Mouse (Mus musculus) embryonic facial prominence, embryonic 13.5 days (tissue): ENCODE data around the gene Kif20b. TPM values are rescaled to one million over a fixed set of nuclear protein-coding genes. Genes with fewer than 3 reads are reported as not detected.

Experiments used
- ATAC-seq: fragments of 200-750 bp; cut with Nextera tagmentation; 2 replicates; pipeline ENCODE4 v1.8.0; 2017; ENCODE audit warnings: low read depth; ENCODE audit not compliant: insufficient number of reproducible peaks, insufficient read depth, low FRiP score, low TSS enrichment
- H3K27ac ChIP-seq: fragments of 300-500 bp; sonication (generic); 2 replicates; pipeline ENCODE4 v1.5.1; 2015; ENCODE audit warnings: moderate library complexity, mild to moderate bottlenecking, inconsistent platforms
- H3K27me3 ChIP-seq: fragments of 300-500 bp; sonication (generic); 2 replicates; pipeline ENCODE4 v1.6.1; 2015; ENCODE audit warnings: mild to moderate bottlenecking, inconsistent platforms
- H3K36me3 ChIP-seq: fragments of 300-500 bp; sonication (generic); 2 replicates; pipeline ENCODE4 v1.6.1; 2015; ENCODE audit warnings: mild to moderate bottlenecking, inconsistent platforms
- H3K4me1 ChIP-seq: fragments of 300-500 bp; sonication (generic); 2 replicates; pipeline ENCODE4 v1.6.1; 2015; ENCODE audit warnings: inconsistent platforms
- H3K4me2 ChIP-seq: fragments of 300-500 bp; sonication (generic); 2 replicates; pipeline ENCODE4 v1.6.1; 2015; ENCODE audit warnings: moderate library complexity, mild to moderate bottlenecking, inconsistent platforms
- H3K4me3 ChIP-seq: fragments of 300-500 bp; sonication (generic); 2 replicates; pipeline ENCODE4 v1.5.1; 2015; ENCODE audit warnings: mild to moderate bottlenecking, inconsistent platforms
- H3K9ac ChIP-seq: fragments of 300-500 bp; sonication (generic); 2 replicates; pipeline ENCODE4 v1.6.1; 2015; ENCODE audit warnings: mild to moderate bottlenecking, inconsistent platforms
- H3K9me3 ChIP-seq: fragments of 300-500 bp; sonication (generic); 2 replicates; pipeline ENCODE4 v1.6.1; 2016; ENCODE audit warnings: inconsistent platforms
- WGBS: fragments of 180-500 bp; shearing (Covaris S2); methylation state at CpG from one replicate; pipeline ENCODE4 v1.1.7; 2015; ENCODE audit warnings: mixed read lengths; 5-methylcytosine and 5-hydroxymethylcytosine counted together
- polyA plus RNA-seq: library from polyadenylated mRNA; unstranded; fragments of >200 nt; fragmentation: Nextera tagmentation; extraction: Ambion mirVana; gene quantifications from 2 replicates; pipeline ENCODE4 v1.2.1, GENCODE M21; 2015

The Kif20b gene
- polyA plus RNA-seq, 1 experiment from 2014 or later = 78.7 TPM

DNA sequence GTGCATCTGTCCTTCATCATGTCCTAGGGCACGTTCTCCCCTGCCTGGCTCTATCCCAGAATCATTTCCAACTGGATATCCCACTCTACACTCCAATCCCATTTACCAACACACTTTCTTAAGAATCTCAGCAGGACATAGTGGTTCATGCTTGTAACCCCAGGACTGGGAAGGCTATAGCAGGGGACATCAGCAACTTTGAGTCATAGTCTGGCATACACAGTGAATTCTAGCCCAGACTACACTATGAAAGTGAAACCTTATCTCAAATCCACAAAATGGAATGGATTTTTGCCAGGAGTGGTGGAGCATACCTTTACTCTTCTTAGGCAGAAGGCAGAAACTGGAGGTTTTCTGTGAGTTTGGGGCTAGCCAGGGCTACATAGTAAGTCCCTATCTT lies 30.6 kb upstream of the Kif20b start:
- no peak for ATAC-seq
- Histone ChIP-seq H3K4me2 (no peak overlapping the region), H3K4me1 (no peaks in the 10 kb centered on the region), H3K27me3 (no peaks in the 10 kb centered on the region), H3K27ac (no peak overlapping the region), H3K36me3 (no peaks in the 10 kb centered on the region), H3K4me3 (no peak overlapping the region), H3K9ac (no peak overlapping the region), H3K9me3 (no peaks in the 10 kb centered on the region)
- WGBS = 83% methylated on average over 1 of the region's 1 CpGs

DNA sequence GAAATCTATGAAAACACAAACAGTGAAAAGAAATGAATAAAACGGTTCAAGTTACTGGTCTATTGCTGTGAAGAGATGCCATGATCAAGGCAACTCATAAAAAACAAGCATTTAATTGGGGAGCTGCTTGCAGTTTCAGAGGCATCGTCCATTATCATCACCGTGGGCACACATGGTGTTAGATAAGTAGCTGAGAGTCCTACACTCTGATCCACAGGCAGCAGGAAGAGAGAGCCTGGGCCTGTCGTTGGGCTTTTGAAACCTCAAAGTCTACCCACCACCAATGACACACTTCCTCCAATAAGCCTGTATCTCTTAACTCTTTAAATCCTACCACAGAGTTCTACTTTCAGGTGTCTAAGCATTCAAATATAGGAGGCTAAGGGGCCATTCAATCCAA lies 27.1 kb upstream of the Kif20b start:
- H3K9ac ChIP-seq = no peak overlapping the region
- 82% methylated on average over 4 of the region's 4 CpGs for WGBS
- H3K27me3 ChIP-seq = no peaks in the 10 kb centered on the region
- no peaks in the 10 kb centered on the region for H3K4me1 ChIP-seq
- H3K36me3 ChIP-seq = no peaks in the 10 kb centered on the region
- H3K4me3 ChIP-seq = no peak overlapping the region
- no peak overlapping the region for H3K27ac ChIP-seq
- no peak overlapping the region for H3K4me2 ChIP-seq
- H3K9me3 ChIP-seq = no peaks in the 10 kb centered on the region
- no peak for ATAC-seq

DNA sequence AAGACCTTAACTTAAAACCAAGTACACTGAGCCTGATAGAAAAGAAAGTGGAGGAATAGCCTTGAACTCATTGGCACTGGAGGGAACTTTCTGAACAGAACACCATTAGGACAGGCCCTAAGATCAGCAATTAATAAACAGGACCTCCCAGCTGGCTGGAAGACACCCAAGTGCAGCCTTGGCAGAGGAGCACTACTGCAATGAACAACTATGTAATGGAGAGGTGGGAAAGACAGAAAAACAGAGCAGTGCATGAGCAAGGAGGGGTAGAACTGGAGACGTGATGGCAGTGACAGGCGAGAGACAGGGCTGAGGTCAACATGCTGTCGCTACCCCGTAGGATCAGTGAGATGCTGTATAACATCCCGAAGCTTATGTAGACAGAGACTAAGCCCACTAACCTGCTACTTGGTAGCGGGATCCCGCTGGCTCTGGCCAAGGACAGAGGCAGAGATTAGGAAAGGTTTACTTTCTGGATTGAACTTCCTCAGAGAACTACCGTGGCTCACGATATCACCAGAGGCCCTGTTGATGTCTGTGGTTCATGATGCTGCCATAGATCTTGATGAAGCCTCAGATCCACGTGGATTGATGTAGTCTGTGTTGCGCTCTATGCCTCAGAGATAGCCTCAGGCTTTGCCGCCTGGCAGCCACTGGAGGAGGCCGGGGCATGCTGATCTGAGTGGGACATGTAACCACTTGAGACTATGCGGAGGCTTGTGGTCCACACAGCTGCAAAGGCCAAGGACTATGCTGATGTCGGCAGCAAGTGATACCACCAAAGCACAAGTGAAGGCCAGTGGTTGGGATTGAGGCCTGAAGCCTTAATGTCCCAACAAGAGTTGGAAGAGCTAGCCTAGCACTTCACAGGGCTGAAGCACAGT lies 24.8 kb upstream of the Kif20b start:
- Histone ChIP-seq H3K9me3 (no peaks in the 10 kb centered on the region), H3K36me3 (no peaks in the 10 kb centered on the region), H3K4me3 (no peak overlapping the region), H3K9ac (no peak overlapping the region), H3K27ac (no peak overlapping the region), H3K27me3 (no peaks in the 10 kb centered on the region), H3K4me2 (no peak overlapping the region), H3K4me1 (no peaks in the 10 kb centered on the region)
- no peak for ATAC-seq
- WGBS = 86% methylated on average over 15 of the region's 15 CpGs

DNA sequence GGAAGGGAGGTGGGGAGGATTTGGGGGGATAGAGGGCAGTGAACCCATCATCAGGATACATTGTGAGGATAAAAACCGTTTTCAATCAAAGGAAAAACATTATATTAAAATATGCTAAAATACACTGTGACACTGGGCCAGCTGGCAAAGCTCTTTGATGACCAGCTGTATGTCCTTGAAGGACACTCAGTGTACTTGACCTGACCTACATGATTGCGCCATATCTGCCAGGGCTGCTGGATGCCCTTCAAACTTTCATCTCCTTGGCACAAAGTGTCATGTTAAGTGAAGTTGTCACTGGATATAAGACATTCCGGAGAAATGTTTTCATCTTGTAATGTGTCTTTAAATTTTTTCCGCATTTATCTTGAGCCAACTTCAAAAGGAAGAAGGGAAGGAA lies 23.2 kb upstream of the Kif20b start:
- Histone ChIP-seq H3K9me3 (no peaks in the 10 kb centered on the region), H3K4me3 (no peak overlapping the region), H3K27me3 (no peaks in the 10 kb centered on the region), H3K27ac (no peak overlapping the region), H3K9ac (no peak overlapping the region), H3K36me3 (no peaks in the 10 kb centered on the region), H3K4me2 (no peak overlapping the region), H3K4me1 (no peaks in the 10 kb centered on the region)
- 87% methylated on average over 4 of the region's 4 CpGs for WGBS
- no peak for ATAC-seq

DNA sequence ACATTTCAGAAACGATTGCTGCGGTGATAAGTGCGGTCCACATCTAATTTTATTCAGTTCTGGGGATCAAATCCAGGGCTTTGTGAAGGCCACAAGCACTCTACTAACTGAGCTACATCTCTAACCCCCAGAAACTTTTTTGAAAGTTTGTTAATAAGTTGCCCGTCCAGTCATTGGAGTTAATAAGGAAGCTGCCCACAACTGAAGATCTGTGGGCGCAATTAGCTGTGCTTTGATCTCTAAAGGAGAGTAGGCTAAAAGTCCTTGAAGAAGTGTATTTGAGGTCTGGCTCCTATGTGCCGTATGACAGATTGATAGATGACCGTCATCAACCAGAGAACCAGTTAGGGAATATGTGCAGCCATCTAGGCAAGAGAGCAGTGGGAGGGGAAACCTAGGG lies 20.9 kb upstream of the Kif20b start:
- Histone ChIP-seq H3K4me1 (no peaks in the 10 kb centered on the region), H3K4me2 (no peak overlapping the region), H3K27ac (no peak overlapping the region), H3K9me3 (no peaks in the 10 kb centered on the region), H3K36me3 (no peaks in the 10 kb centered on the region), H3K9ac (no peak overlapping the region), H3K27me3 (no peaks in the 10 kb centered on the region), H3K4me3 (no peak overlapping the region)
- WGBS = 91% methylated on average over 7 of the region's 7 CpGs
- no peak for ATAC-seq

DNA sequence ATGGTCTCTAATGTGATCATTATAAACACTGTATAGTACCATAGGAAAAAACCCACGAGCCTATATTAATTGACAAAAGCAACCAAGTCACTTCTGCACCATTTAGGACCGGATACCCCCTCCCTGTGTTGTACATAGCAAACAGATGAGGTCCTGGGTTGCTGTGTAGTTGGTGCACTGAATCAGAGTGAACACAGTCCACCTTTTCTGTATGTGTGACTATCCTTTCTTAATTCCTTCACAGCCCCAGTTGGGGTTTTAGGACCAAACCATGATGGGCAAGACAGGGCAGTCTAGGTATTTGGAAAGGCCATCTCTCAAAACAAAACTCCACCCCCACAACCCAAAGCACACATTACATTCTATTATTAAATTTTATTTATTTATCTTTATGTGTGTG lies 20.4 kb upstream of the Kif20b start:
- no peak overlapping the region for H3K4me2 ChIP-seq
- H3K27ac ChIP-seq = no peak overlapping the region
- H3K9ac ChIP-seq = no peak overlapping the region
- H3K36me3 ChIP-seq = no peaks in the 10 kb centered on the region
- 82% methylated on average over 2 of the region's 2 CpGs for WGBS
- no peaks in the 10 kb centered on the region for H3K27me3 ChIP-seq
- no peaks in the 10 kb centered on the region for H3K9me3 ChIP-seq
- ATAC-seq = no peak
- H3K4me1 ChIP-seq = no peaks in the 10 kb centered on the region
- H3K4me3 ChIP-seq = no peak overlapping the region

DNA sequence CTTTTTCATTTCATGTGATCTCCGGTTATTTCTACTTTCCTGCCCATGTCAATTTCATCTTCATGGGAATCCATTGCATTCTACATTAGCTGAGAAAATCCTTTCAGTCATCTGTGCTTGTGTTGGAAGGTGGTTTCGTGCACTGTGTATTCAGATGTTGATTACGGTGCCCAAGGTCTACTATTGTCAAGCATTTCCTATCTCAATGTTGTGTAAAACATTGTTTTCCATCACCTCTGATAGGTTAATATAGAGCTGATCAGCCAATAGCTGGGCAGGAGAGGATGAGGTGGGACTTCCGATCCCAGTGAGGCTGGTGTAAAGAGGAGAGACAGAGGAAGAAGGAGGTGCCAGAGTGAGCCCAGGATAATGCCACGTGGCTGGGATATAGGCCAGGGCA lies 18.1 kb upstream of the Kif20b start:
- 81% methylated on average over 5 of the region's 5 CpGs for WGBS
- no peaks in the 10 kb centered on the region for H3K9me3 ChIP-seq
- no peaks in the 10 kb centered on the region for H3K36me3 ChIP-seq
- H3K27ac ChIP-seq = no peak overlapping the region
- H3K9ac ChIP-seq = no peak overlapping the region
- no peaks in the 10 kb centered on the region for H3K27me3 ChIP-seq
- H3K4me2 ChIP-seq = no peak overlapping the region
- ATAC-seq = no peak
- H3K4me3 ChIP-seq = no peak overlapping the region
- no peaks in the 10 kb centered on the region for H3K4me1 ChIP-seq

DNA sequence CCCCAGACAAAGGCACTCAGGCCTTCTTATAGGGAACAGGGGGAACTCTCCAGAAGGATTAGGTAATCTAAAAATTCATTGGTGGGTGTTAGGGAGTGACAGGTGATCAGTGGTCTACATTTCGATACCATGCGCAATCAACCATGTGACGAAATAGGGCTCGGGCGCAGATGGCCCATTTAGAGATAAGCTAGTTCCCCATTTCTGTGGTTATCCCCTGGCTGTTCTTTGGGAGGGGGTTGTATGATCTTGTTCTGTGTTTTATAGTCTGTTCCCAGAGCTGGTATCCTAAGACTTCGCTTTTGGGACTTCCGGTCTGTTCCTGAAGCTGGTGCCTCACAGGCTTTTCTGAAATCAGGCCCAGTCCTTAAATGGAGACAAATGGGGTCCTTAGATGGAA lies 16.7 kb upstream of the Kif20b start:
- Histone ChIP-seq H3K4me1 (no peaks in the 10 kb centered on the region), H3K4me3 (no peak overlapping the region), H3K36me3 (no peaks in the 10 kb centered on the region), H3K4me2 (no peak overlapping the region), H3K9me3 (no peaks in the 10 kb centered on the region), H3K9ac (no peak overlapping the region), H3K27ac (no peak overlapping the region), H3K27me3 (no peaks in the 10 kb centered on the region)
- ATAC-seq = no peak
- 96% methylated on average over 7 of the region's 7 CpGs for WGBS

DNA sequence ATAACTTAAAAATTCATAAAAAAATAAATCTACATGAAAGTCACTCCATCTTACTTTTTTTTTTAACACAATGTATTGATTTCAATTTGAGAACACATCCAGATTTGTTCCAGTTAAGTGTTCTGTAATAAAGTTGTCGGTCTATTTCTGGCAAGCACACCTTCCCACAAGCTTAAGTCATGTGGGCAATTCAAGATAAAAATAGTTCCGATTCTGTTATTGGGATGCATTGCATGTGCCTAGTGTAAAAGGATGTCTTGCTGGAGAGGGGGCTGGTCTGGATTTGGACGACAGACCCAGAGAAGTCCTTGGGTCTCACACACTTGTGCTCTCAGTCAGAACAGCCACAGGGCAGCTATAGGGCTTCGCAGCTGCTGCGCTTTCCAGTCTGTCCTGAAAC lies 15.4 kb upstream of the Kif20b start:
- 82% methylated on average over 5 of the region's 5 CpGs for WGBS
- H3K27me3 ChIP-seq = no peaks in the 10 kb centered on the region
- H3K27ac ChIP-seq = no peak overlapping the region
- no peak overlapping the region for H3K9ac ChIP-seq
- ATAC-seq = no peak
- H3K4me2 ChIP-seq = no peak overlapping the region
- no peaks in the 10 kb centered on the region for H3K36me3 ChIP-seq
- H3K4me1 ChIP-seq = no peaks in the 10 kb centered on the region
- no peaks in the 10 kb centered on the region for H3K9me3 ChIP-seq
- no peak overlapping the region for H3K4me3 ChIP-seq

DNA sequence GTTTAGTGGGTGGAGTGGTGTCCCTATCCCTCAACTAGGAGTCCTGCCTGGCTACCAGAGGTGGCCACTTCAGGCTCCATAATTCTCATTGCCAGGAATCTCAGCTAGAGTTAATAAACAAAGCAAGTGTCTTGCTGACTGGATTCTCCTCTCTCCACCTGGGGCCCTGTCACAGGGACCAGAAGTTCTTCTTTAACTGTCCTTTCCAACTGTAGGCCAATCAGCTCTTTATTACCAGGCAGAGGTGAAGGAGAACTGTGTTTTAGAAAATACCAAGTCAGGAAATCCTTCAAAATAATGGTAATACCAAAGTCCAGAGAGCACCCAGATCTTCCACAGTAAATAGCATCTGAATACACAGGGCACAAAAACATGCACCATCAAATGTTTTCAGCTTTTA lies 9.8 kb upstream of the Kif20b start:
- no peak for ATAC-seq
- Histone ChIP-seq H3K36me3 (no peaks in the 10 kb centered on the region), H3K4me2 (no peak overlapping the region), H3K4me1 (no peaks in the 10 kb centered on the region), H3K27ac (no peak overlapping the region), H3K4me3 (no peak overlapping the region), H3K27me3 (no peaks in the 10 kb centered on the region), H3K9ac (no peak overlapping the region), H3K9me3 (no peaks in the 10 kb centered on the region)

DNA sequence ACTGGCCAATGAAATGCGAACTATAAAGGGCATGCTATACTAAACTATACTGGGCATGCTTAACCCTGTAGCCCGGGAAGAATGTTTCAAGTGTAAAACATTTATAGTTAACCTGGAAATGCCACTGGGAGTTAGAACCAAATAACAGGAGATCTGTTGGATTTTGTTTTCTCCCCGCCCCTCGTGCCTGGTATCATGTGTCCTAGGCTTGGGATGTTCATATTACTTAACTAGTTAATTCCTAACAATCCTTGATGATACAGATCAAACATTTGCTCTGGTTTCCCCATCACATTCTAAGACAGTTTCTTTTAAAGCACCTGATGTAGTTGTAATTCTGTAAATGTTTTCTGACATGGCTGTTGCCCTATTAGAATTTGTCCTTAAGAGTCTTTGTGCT lies 2.1 kb upstream of the Kif20b start:
- WGBS = 74% methylated on average over 4 of the region's 4 CpGs
- Histone ChIP-seq H3K9me3 (no peaks in the 10 kb centered on the region), H3K4me2 (no peak overlapping the region), H3K27ac (no peak overlapping the region), H3K27me3 (no peaks in the 10 kb centered on the region), H3K36me3 (peaks cover 8% of the 10 kb centered on the region; the same call in 1 of the 2 replicates), H3K4me1 (no peaks in the 10 kb centered on the region), H3K4me3 (no peak overlapping the region), H3K9ac (no peak overlapping the region)
- no peak for ATAC-seq

DNA sequence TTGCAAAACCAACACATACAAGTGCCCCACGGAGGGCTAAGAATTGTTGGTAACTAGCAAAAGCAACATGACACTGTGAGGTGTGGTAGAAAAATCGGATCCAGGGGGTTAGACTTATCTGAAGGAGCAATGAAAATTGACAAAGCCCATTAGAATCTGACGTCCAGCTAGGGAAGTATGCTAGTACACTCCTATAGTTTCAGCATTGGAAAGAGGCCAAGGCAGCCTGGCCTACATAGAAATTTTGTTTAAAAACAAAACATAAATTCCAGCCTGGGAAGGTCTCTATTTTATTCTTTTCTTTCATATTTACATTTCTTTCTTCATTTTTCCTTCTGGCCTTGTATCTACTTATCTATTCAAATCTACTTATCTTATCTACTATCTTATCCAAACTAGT lies 1.6 kb upstream of the Kif20b start:
- H3K27ac ChIP-seq = no peak overlapping the region
- no peaks in the 10 kb centered on the region for H3K9me3 ChIP-seq
- no peak for ATAC-seq
- no peaks in the 10 kb centered on the region for H3K4me1 ChIP-seq
- 67% methylated on average over 3 of the region's 3 CpGs for WGBS
- H3K4me2 ChIP-seq = no peak overlapping the region
- no peaks in the 10 kb centered on the region for H3K27me3 ChIP-seq
- no peak overlapping the region for H3K9ac ChIP-seq
- H3K4me3 ChIP-seq = no peak overlapping the region
- H3K36me3 ChIP-seq = peaks cover 10% of the 10 kb centered on the region; the same call in 1 of the 2 replicates
